Mouse (Mus musculus) ES-E14 (cell line): ENCODE measurements at regions not wholly inside any gene's neighbourhood (a gene's known extent, or its start where the extent isn't known, plus 50 kb on each side); places are given as distances from the start of the nearest gene placed in this dataset.

Source experiments
- DNase-seq: peaks from one replicate; pipeline ENCODE4 v3.0.0-alpha.2; 2013; ENCODE audit warnings: low read depth, low spot score
- H3K27ac ChIP-seq: 2 replicates; pipeline ENCODE4 v1.5.1; 2012; ENCODE audit warnings: low read depth, mild to moderate bottlenecking, low read length, moderate library complexity, mixed read lengths; ENCODE audit not compliant: poor library complexity, insufficient read depth, severe bottlenecking
- H3K36me3 ChIP-seq: 2 replicates; pipeline ENCODE4 v1.6.1; 2012; ENCODE audit warnings: mild to moderate bottlenecking, low read length, moderate library complexity, mixed read lengths; ENCODE audit not compliant: control insufficient read depth, poor library complexity, insufficient read depth, severe bottlenecking
- H3K4me1 ChIP-seq, 2 experiments: fragments of 150-350 bp in 1 of 2; sonication (generic) in 1 of 2; 2 replicates each; pipeline ENCODE4 v1.6.1; 2012; ENCODE audit warnings: low read length in 2 of 2, mild to moderate bottlenecking in 1 of 2, mixed read lengths in 1 of 2; ENCODE audit not compliant: control insufficient read depth in 2 of 2, insufficient read depth in 2 of 2, poor library complexity in 1 of 2
- H3K4me3 ChIP-seq, 2 experiments: fragments of 150-350 bp in 1 of 2; sonication (generic) in 1 of 2; 2 replicates each; pipeline ENCODE4 v1.5.1; 2012; ENCODE audit warnings: low read length in 2 of 2, low read depth in 1 of 2, mild to moderate bottlenecking in 1 of 2, mixed read lengths in 1 of 2; ENCODE audit not compliant: insufficient read depth in 1 of 2, poor library complexity in 1 of 2, severe bottlenecking in 1 of 2
- H3K9ac ChIP-seq: 2 replicates; pipeline ENCODE4 v1.6.1; 2012; ENCODE audit warnings: low read depth, mild to moderate bottlenecking, low read length, mixed read lengths; ENCODE audit not compliant: poor library complexity, insufficient read depth, severe bottlenecking
- H3K9me3 ChIP-seq: fragments of 150-350 bp; sonication (generic); 2 replicates; pipeline ENCODE4 v1.6.1; 2012; ENCODE audit warnings: low read depth, mild to moderate bottlenecking, low read length; ENCODE audit not compliant: control insufficient read depth, insufficient read depth
- CHD2 ChIP-seq: IDR thresholded peaks from 2 replicates; pipeline ENCODE4 v1.6.1; 2014; ENCODE audit warnings: mild to moderate bottlenecking, low read depth, low read length, inconsistent platforms
- HCFC1 ChIP-seq: IDR thresholded peaks from 2 replicates; pipeline ENCODE4 v1.6.1; 2012; ENCODE audit warnings: low read length, inconsistent platforms, borderline replicate concordance; ENCODE audit not compliant: insufficient read depth
- MAFK ChIP-seq: IDR thresholded peaks from 2 replicates; pipeline ENCODE4 v1.6.1; 2014; ENCODE audit warnings: mild to moderate bottlenecking, low read depth, low read length, inconsistent platforms; ENCODE audit not compliant: insufficient read depth
- ZC3H11A ChIP-seq: IDR thresholded peaks from 2 replicates; pipeline ENCODE4 v1.6.1; 2012; ENCODE audit warnings: low read depth, mild to moderate bottlenecking, inconsistent platforms, low read length, borderline replicate concordance
- ZNF384 ChIP-seq: IDR thresholded peaks from 2 replicates; pipeline ENCODE4 v1.6.1; 2012; ENCODE audit warnings: low read depth, low read length, inconsistent platforms
- in situ Hi-C, 2 experiments: fragments of 600-800 bp; cut with MboI; formaldehyde crosslinking; loops; one replicate each; pipeline ENCODE4 v1.15.1; 2025; ENCODE audit warnings: low sequenced_read_pairs in 2 of 2, inconsistent platforms in 1 of 2; ENCODE audit not compliant: unreplicated experiment in 2 of 2

- H3K9me3 ChIP-seq = no peaks in the 10 kb centered on the region
- DNase-seq = no peak
- TF ChIP-seq MAFK (no peak), HCFC1 (no peak), CHD2 (no peak), ZNF384 (no peak), ZC3H11A (no peak)
- H3K36me3 ChIP-seq = no peaks in the 10 kb centered on the region
- H3K4me3 ChIP-seq = no peak overlapping the region
- H3K27ac ChIP-seq = no peak overlapping the region
- no peaks in the 10 kb centered on the region for H3K4me1 ChIP-seq
- in situ Hi-C loops = no loop called here
- H3K9ac ChIP-seq = no peak overlapping the region
These were observed 111.1 kb upstream of the Vgll2 start for GRCm38 (mm10) chr10:51911066-51911691.

- Histone ChIP-seq H3K9me3 (no peaks in the 10 kb centered on the region), H3K9ac (no peak overlapping the region), H3K4me1 (no peaks in the 10 kb centered on the region), H3K36me3 (no peaks in the 10 kb centered on the region), H3K4me3 (no peak overlapping the region), H3K27ac (no peak overlapping the region)
- in situ Hi-C loops = no loop called here
- TF ChIP-seq CHD2 = no peak
- TF ChIP-seq MAFK = no peak
- no peak for TF ChIP-seq HCFC1
- TF ChIP-seq ZC3H11A = no peak
- TF ChIP-seq ZNF384 = no peak
- DNase-seq = no peak
These were observed 110.2 kb upstream of the Vgll2 start for GRCm38 (mm10) chr10:51912096-51912495.

DNA sequence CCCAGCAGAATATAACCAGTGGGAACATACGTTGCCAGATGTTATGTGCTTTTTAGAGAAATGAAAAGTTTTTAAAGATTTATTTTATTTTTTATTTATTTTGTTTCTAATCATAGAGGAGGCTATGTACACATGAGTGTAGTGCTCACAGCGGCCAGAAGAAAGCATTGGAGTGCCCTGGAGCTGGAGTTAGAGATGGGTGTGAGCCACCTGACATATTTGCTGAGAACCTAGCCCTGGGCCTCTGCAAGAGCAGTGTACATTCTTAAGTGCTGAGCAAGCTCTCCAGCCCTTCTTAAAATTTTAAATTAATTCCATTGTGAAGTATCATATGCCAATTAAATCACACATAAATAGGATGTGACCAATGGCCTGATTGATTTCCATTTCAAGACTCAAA, 95.7 kb upstream of the Vgll2 start:
- H3K9ac ChIP-seq = no peak overlapping the region
- no peak overlapping the region for H3K27ac ChIP-seq
- no peaks in the 10 kb centered on the region for H3K4me1 ChIP-seq
- no peaks in the 10 kb centered on the region for H3K9me3 ChIP-seq
- TF ChIP-seq MAFK (no peak), HCFC1 (no peak), ZNF384 (no peak), CHD2 (no peak), ZC3H11A (no peak)
- in situ Hi-C loops = no loop called here
- no peak overlapping the region for H3K4me3 ChIP-seq
- no peak for DNase-seq
- H3K36me3 ChIP-seq = no peaks in the 10 kb centered on the region

DNA sequence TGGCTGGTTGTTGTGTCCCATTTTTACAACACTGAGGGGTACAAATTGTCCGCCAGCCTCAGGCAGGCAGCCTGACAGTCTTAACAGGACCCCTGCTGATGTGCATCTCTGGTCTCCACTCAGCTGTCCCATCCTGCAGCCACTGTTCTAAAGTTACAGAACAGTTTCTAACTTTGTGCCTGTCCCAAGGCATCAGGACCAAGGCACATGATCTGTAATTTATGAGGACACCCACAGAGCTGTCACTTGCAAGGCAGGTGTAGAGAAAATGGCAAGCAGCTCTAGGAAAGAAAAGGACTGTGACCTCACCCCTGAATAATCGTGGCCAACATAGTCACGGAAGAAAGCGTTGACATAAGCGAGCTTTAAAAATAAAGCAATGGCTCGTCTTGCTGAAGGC, 93.0 kb upstream of the Vgll2 start:
- no peak overlapping the region for H3K27ac ChIP-seq
- no peak overlapping the region for H3K4me3 ChIP-seq
- H3K36me3 ChIP-seq = no peaks in the 10 kb centered on the region
- H3K9ac ChIP-seq = no peak overlapping the region
- DNase-seq = no peak
- H3K4me1 ChIP-seq = no peaks in the 10 kb centered on the region
- TF ChIP-seq HCFC1 = no peak
- TF ChIP-seq MAFK = no peak
- TF ChIP-seq CHD2 = no peak
- no peak for TF ChIP-seq ZNF384
- no peak for TF ChIP-seq ZC3H11A
- in situ Hi-C loops = no loop called here
- H3K9me3 ChIP-seq = no peaks in the 10 kb centered on the region

- Histone ChIP-seq H3K4me3 (no peak overlapping the region), H3K9me3 (no peaks in the 10 kb centered on the region), H3K9ac (no peak overlapping the region), H3K4me1 (no peaks in the 10 kb centered on the region), H3K27ac (no peak overlapping the region), H3K36me3 (no peaks in the 10 kb centered on the region)
- TF ChIP-seq ZC3H11A (no peak), HCFC1 (no peak), ZNF384 (no peak), MAFK (no peak), CHD2 (no peak)
- in situ Hi-C loops = no loop called here
- DNase-seq = no peak
These were observed 92.0 kb upstream of the Vgll2 start for GRCm38 (mm10) chr10:51930266-51930665.
